Mouse (Mus musculus) lung, postnatal 0 days (tissue): ENCODE results near the gene S100a16.

Source experiments
- CTCF ChIP-seq: IDR thresholded peaks from 2 replicates; pipeline ENCODE4 v1.5.1; 2016; ENCODE audit warnings: antibody characterized with exemption, mild to moderate bottlenecking
- EP300 ChIP-seq: IDR thresholded peaks from 2 replicates; pipeline ENCODE4 v1.6.1; 2016; ENCODE audit warnings: antibody characterized with exemption, mild to moderate bottlenecking, control low read depth

- TF ChIP-seq CTCF, result no peak
- peak; percentile 39; the same call in 1 of the 2 replicates for TF ChIP-seq EP300
Measured at GRCm38 (mm10) chr3:90506362-90506761, 30.7 kb upstream of the S100a16 start.
